Mouse (Mus musculus): ENCODE measurements at regions not wholly inside any gene's neighbourhood (a gene's known extent, or its start where the extent isn't known, plus 50 kb on each side); places are given as distances from the start of the nearest gene placed in this dataset.

GRCm38 (mm10) chr2:107713706-107714105 is 423.3 kb downstream of the Kcna4 start:
- Histone ChIP-seq H3K4me3 (replicated peaks; ENCODE audit: low read depth, low read length) (no peak overlapping the region), H3K4me2 (ENCODE audit: low read length) (no peak overlapping the region), H3K4me1 (ENCODE audit: control insufficient read depth, insufficient read depth, low read length) (no peaks in the 10 kb centered on the region), H3K27ac (replicated peaks; ENCODE audit: low read depth, low read length) (no peak overlapping the region), H3K36me3 (ENCODE audit: control insufficient read depth, insufficient read depth, low read length) (no peaks in the 10 kb centered on the region), H3K9me3 (ENCODE audit: control insufficient read depth, low read length) (no peaks in the 10 kb centered on the region), H3K9ac (replicated peaks; ENCODE audit: low read length) (no peak overlapping the region), H3K27me3 (ENCODE audit: control insufficient read depth, insufficient read depth, low read length) (no peaks in the 10 kb centered on the region)
- ATAC-seq (ENCODE audit: low FRiP score, low TSS enrichment), result no peak
- no peak for DNase-seq

GRCm38 (mm10) chr2:107729469-107729868 is 439.0 kb downstream of the Kcna4 start:
- WGBS, result 67% methylated on average over 4 of the region's 4 CpGs
- ATAC-seq (ENCODE audit: low FRiP score, low TSS enrichment) (no peak), DNase-seq (peak; percentile 29)
- no peaks in the 10 kb centered on the region for H3K4me1 ChIP-seq (ENCODE audit: control insufficient read depth, insufficient read depth, low read length)
- no peaks in the 10 kb centered on the region for H3K36me3 ChIP-seq (ENCODE audit: control insufficient read depth, insufficient read depth, low read length)
- no peaks in the 10 kb centered on the region for H3K27me3 ChIP-seq (ENCODE audit: control insufficient read depth, insufficient read depth, low read length)
- no peak overlapping the region for H3K4me2 ChIP-seq (ENCODE audit: low read length)
- H3K4me3 ChIP-seq (replicated peaks; ENCODE audit: low read depth, low read length), result no peak overlapping the region
- no peak overlapping the region for H3K9ac ChIP-seq (replicated peaks; ENCODE audit: low read length)
- H3K9me3 ChIP-seq (ENCODE audit: control insufficient read depth, low read length), result no peaks in the 10 kb centered on the region
- no peak overlapping the region for H3K27ac ChIP-seq (replicated peaks; ENCODE audit: low read depth, low read length)

- peak; percentile 6 for DNase-seq
- ATAC-seq (ENCODE audit: low FRiP score, low TSS enrichment), result no peak; the same call in 1 of the 2 replicates
- no peak overlapping the region for H3K27ac ChIP-seq (replicated peaks; ENCODE audit: low read depth, low read length)
- H3K27me3 ChIP-seq (ENCODE audit: control insufficient read depth, insufficient read depth, low read length), result no peaks in the 10 kb centered on the region
- H3K4me3 ChIP-seq (replicated peaks; ENCODE audit: low read depth, low read length), result no peak overlapping the region
- no peaks in the 10 kb centered on the region for H3K9me3 ChIP-seq (ENCODE audit: control insufficient read depth, low read length)
- no peak overlapping the region for H3K9ac ChIP-seq (replicated peaks; ENCODE audit: low read length)
- no peaks in the 10 kb centered on the region for H3K4me1 ChIP-seq (ENCODE audit: control insufficient read depth, insufficient read depth, low read length)
- no peaks in the 10 kb centered on the region for H3K36me3 ChIP-seq (ENCODE audit: control insufficient read depth, insufficient read depth, low read length)
- no peak overlapping the region for H3K4me2 ChIP-seq (ENCODE audit: low read length)
- 69% methylated on average over 3 of the region's 3 CpGs for WGBS
Observed at GRCm38 (mm10) chr2:107734291-107734690, 443.9 kb downstream of the Kcna4 start.

GRCm38 (mm10) chr2:107734703-107735102 is 444.3 kb downstream of the Kcna4 start:
- DNase-seq (no peak), ATAC-seq (ENCODE audit: low FRiP score, low TSS enrichment) (no peak)
- Histone ChIP-seq H3K9ac (replicated peaks; ENCODE audit: low read length) (no peak overlapping the region), H3K4me3 (replicated peaks; ENCODE audit: low read depth, low read length) (no peak overlapping the region), H3K4me2 (ENCODE audit: low read length) (no peak overlapping the region), H3K36me3 (ENCODE audit: control insufficient read depth, insufficient read depth, low read length) (no peaks in the 10 kb centered on the region), H3K27me3 (ENCODE audit: control insufficient read depth, insufficient read depth, low read length) (no peaks in the 10 kb centered on the region), H3K27ac (replicated peaks; ENCODE audit: low read depth, low read length) (no peak overlapping the region), H3K4me1 (ENCODE audit: control insufficient read depth, insufficient read depth, low read length) (no peaks in the 10 kb centered on the region), H3K9me3 (ENCODE audit: control insufficient read depth, low read length) (no peaks in the 10 kb centered on the region)

Data from midbrain, embryonic 14.5 days (tissue).